Mouse (Mus musculus) neural tube, embryonic 12.5 days (tissue): ENCODE results near the gene Sdha. TPM values are rescaled to one million over a fixed set of nuclear protein-coding genes. Genes with fewer than 3 reads are reported as not detected.

Experiments
- ATAC-seq: fragments of 200-750 bp; cut with Nextera tagmentation; 2 replicates; pipeline ENCODE4 v1.8.0; 2017; ENCODE audit warnings: low read depth, mild to moderate bottlenecking, moderate TSS enrichment, moderate library complexity; ENCODE audit not compliant: low FRiP score
- H3K27ac ChIP-seq: fragments of 300-500 bp; sonication (generic); 2 replicates; pipeline ENCODE4 v1.5.1; 2016
- H3K27me3 ChIP-seq: fragments of 300-500 bp; sonication (generic); replicated peaks from 2 replicates; pipeline ENCODE4 v1.6.1; 2016; ENCODE audit warnings: mild to moderate bottlenecking
- H3K36me3 ChIP-seq: fragments of 300-500 bp; sonication (generic); 2 replicates; pipeline ENCODE4 v1.6.1; 2016; ENCODE audit warnings: mild to moderate bottlenecking
- H3K4me1 ChIP-seq: fragments of 300-500 bp; sonication (generic); 2 replicates; pipeline ENCODE4 v1.6.1; 2016
- H3K4me2 ChIP-seq: fragments of 300-500 bp; sonication (generic); replicated peaks from 2 replicates; pipeline ENCODE4 v1.6.1; 2016; ENCODE audit warnings: mild to moderate bottlenecking
- H3K4me3 ChIP-seq: fragments of 300-500 bp; sonication (generic); 2 replicates; pipeline ENCODE4 v1.5.1; 2016
- H3K9ac ChIP-seq: fragments of 300-500 bp; sonication (generic); 2 replicates; pipeline ENCODE4 v1.6.1; 2016; ENCODE audit warnings: mild to moderate bottlenecking
- H3K9me3 ChIP-seq: fragments of 300-500 bp; sonication (generic); 2 replicates; pipeline ENCODE4 v1.6.1; 2016; ENCODE audit warnings: mild to moderate bottlenecking
- WGBS: fragments of 180-500 bp; shearing (Covaris S2); methylation state at CpG from one replicate; pipeline ENCODE4 v1.1.7; 2016; 5-methylcytosine and 5-hydroxymethylcytosine counted together
- polyA plus RNA-seq: library from polyadenylated mRNA; unstranded; fragments of >200 nt; fragmentation: Nextera tagmentation; extraction: Ambion mirVana; gene quantifications from 2 replicates; pipeline ENCODE4 v1.2.1, GENCODE M21; 2016

The Sdha gene
- polyA plus RNA-seq, result 206 and 209 TPM in 2 replicates

DNA sequence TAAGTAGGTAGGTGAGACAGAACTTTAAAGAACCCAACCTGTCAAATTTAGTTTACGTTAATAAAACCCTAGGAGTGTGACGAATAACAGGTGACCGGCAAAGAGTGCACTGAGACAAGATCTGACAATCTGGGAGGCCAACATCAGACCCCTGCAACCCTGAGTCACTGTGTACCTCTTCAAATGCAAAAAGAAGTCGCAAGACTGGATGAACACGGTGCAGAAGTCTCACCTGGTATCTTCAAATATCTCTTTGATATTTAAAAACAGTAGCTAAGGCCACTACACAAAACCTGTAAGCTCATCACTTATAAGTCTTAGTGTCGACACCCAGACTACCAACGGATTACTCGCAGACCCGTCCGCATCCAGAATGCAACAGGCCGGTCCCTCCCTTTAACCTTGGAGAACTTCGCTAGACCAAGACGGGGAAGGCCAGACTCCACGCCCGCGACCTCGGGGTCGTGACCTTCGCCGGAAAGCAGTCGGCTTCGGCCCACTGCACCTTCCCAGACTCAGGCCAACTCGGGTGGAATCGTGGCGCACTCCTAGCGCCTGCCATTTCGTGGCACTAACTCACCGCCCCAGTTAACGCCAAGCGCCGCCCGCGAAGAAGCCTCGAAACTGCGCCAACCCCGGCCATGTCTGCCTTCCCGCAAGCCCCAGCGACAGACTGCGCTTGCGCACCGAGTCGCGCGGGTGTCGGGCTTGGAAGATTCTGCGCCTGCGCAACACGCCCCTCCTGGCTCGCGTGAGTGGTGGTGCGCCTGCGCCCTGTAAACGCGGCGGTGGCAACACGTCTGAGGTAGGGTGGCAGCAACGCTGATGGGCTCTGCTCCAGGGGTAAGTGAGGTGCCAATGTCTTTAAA, at the start of gene Sdha, which contains the start of gene Ccdc127:
Gene Sdha, minus strand, starts transcription at position 715 of the 869 bp plus-strand sequence.
Gene Ccdc127, plus strand, starts transcription at position 744 of the 869 bp plus-strand sequence.
- no peaks in the 10 kb centered on the region for H3K9me3 ChIP-seq
- WGBS, result 2% methylated on average over 57 of the region's 57 CpGs
- H3K4me2 ChIP-seq, result peak within 1 kb of the TSS; percentile 63
- H3K4me1 ChIP-seq, result peaks cover 14% of the 10 kb centered on the region
- H3K27me3 ChIP-seq, result no peaks in the 10 kb centered on the region
- peak within 1 kb of the TSS; percentile 75 for H3K4me3 ChIP-seq
- no peak within 1 kb of the TSS for H3K27ac ChIP-seq
- H3K36me3 ChIP-seq, result peaks cover 14% of the 10 kb centered on the region
- peak within 1 kb of the TSS; percentile 80 for H3K9ac ChIP-seq
- peak; percentile 98 for ATAC-seq

DNA sequence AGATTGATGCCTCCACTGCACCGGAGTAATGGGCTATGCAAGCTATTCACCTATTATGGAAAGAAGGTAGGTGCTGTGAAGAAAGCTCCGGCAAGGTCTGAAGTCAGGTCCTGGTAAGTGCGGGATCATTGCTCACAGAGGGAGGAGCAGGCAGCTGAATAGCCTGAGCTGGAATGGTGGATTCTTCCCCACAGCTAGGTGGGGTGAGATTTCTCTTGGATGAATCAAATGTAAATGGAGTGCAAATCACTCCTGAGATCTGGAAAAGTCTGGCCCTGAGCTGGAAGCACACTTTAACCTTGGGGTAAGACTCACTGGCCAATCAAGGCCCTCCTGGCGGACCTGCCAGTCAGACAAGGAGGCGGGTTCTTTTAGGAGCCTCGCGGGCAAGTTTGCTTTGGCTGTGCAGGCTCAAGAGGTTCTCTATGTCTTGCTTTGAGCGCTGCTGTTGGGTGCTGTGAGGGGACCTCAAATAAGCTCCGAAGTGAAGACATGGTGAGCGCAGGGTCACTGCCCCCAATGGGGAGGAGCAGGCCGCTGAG, 49.3 kb upstream of the Sdha start, which contains the start of gene Ftl1-ps1:
Gene Ftl1-ps1, plus strand, starts transcription at position 397 of the 542 bp plus-strand sequence.
- Histone ChIP-seq H3K4me3 (no peak within 1 kb of the TSS), H3K9ac (no peak within 1 kb of the TSS), H3K36me3 (no peaks in the 10 kb centered on the region), H3K27ac (no peak within 1 kb of the TSS), H3K4me2 (peak within 1 kb of the TSS; percentile 38), H3K9me3 (no peaks in the 10 kb centered on the region), H3K27me3 (no peaks in the 10 kb centered on the region), H3K4me1 (no peaks in the 10 kb centered on the region)
- ATAC-seq, result no peak
- WGBS, result 11% methylated on average over 11 of the region's 11 CpGs

DNA sequence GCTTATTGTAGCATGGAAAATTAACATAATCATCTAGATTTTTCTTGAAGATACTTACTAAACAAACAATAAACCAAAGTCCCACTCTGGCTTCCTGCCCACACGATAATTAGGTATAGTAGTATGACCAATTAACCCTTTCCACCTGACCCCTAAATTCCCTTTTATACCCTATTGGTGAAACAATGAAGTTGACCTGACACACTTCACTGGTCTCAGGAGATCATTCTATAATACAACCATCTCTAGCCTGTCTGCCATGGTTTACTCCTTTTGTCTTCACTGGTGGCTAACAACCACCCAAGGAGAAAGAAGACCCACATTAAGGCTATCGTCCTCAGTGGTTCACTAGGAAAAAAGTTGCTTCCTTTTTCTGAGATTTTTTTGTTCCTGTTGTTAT, 41.1 kb upstream of the Sdha start:
- H3K4me2 ChIP-seq, result no peak overlapping the region
- ATAC-seq, result peak; percentile 42; the same call in 1 of the 2 replicates
- H3K27me3 ChIP-seq, result no peaks in the 10 kb centered on the region
- no peaks in the 10 kb centered on the region for H3K36me3 ChIP-seq
- no peaks in the 10 kb centered on the region for H3K9me3 ChIP-seq
- no peak overlapping the region for H3K27ac ChIP-seq
- H3K4me1 ChIP-seq, result no peaks in the 10 kb centered on the region
- no peak overlapping the region for H3K4me3 ChIP-seq
- H3K9ac ChIP-seq, result no peak overlapping the region
- 80% methylated on average over 2 of the region's 2 CpGs for WGBS

DNA sequence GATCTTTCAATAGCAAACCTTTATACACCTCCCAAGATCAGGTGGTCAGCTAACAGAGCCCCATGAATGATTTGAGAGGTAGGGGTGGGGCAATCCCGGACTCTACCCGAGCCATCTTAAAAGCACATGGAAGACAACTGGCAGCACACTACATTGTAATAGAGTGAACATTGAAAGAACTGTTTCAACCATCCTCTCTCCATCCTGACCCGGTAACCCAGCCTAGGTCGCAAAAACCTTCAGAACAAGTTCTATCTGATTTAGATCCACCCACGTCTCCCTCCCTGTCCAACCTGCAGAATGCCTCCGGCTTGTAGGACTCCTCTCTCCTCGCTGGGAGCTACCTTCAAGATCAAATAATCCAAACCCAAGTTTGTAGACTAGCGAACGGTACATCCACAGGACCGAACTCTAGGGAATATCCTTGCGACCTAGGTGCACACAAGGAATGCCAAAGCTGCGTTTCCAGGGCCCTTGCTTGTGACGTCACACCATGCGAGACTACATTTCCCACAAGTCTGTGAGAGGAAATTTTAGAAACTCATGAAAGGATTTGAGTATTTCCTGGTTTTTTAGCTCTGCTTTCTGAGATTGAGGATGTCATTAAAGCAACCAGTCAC, 40.4 kb upstream of the Sdha start, which contains the start of gene Zfp72:
Gene Zfp72, minus strand, starts transcription at position 466 of the 620 bp plus-strand sequence.
- H3K9me3 ChIP-seq, result no peaks in the 10 kb centered on the region
- no peaks in the 10 kb centered on the region for H3K4me1 ChIP-seq
- H3K27ac ChIP-seq, result no peak within 1 kb of the TSS
- peak within 1 kb of the TSS; percentile 42 for H3K9ac ChIP-seq
- WGBS, result under 1% methylated on average over 14 of the region's 14 CpGs
- H3K4me3 ChIP-seq, result peak within 1 kb of the TSS; percentile 58
- H3K27me3 ChIP-seq, result no peaks in the 10 kb centered on the region
- peak; percentile 94 for ATAC-seq
- H3K36me3 ChIP-seq, result no peaks in the 10 kb centered on the region
- H3K4me2 ChIP-seq, result peak within 1 kb of the TSS; percentile 57

DNA sequence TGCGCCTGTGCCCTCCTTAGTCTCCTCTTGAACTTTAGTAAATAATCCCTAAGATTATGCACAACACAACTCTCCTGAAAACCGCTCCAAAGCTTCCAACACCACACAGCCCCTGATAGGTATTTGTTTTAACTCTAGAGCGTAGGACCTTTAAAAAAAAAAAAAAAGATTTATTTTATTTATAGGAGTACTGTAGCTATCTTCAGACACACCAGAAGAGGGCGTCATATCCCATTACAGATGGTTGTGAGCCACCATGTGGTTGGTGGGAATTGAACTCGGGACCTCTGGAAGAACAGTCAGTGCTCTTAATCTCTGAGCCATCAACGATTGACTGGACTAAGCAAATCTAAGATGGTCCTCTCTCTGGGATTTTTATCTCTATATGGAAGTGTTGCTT, 39.6 kb upstream of the Sdha start:
- Histone ChIP-seq H3K27me3 (no peaks in the 10 kb centered on the region), H3K9me3 (no peaks in the 10 kb centered on the region), H3K36me3 (no peaks in the 10 kb centered on the region), H3K4me3 (no peak overlapping the region), H3K4me2 (peak overlapping the region; percentile 57), H3K27ac (no peak overlapping the region), H3K4me1 (no peaks in the 10 kb centered on the region), H3K9ac (no peak overlapping the region)
- ATAC-seq, result 0 out of 2 replicates have a peak, but pooled peaks have one; percentile 6
- 71% methylated on average over 6 of the region's 6 CpGs for WGBS

DNA sequence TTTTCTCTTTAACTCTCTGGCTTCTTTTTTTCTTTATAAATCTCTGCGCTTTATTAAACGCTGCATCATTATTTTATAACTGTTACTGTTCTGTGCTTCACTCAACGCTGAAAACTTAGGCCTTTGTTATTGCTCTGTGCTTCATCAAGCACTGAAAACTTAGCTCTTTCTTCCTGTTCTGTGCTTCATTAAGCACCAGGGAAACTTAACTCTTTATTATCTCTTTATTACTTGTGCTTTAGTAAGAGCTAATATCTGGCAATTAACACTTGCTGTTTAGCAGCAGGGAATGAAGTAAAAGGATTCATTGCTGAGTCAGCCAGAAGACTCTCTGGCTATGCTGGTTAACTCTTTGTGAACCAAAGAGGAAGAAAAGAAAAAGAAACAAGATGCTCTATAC, 32.2 kb upstream of the Sdha start:
- H3K27me3 ChIP-seq, result no peaks in the 10 kb centered on the region
- H3K9ac ChIP-seq, result no peak overlapping the region
- 19% methylated on average over 3 of the region's 3 CpGs for WGBS
- no peaks in the 10 kb centered on the region for H3K9me3 ChIP-seq
- ATAC-seq, result 0 out of 2 replicates have a peak, but pooled peaks have one; percentile 25
- no peak overlapping the region for H3K27ac ChIP-seq
- no peaks in the 10 kb centered on the region for H3K36me3 ChIP-seq
- H3K4me1 ChIP-seq, result 0 out of 2 replicates have a peak, but pooled peaks cover 8% of the 10 kb centered on the region
- no peak overlapping the region for H3K4me3 ChIP-seq
- H3K4me2 ChIP-seq, result no peak overlapping the region

DNA sequence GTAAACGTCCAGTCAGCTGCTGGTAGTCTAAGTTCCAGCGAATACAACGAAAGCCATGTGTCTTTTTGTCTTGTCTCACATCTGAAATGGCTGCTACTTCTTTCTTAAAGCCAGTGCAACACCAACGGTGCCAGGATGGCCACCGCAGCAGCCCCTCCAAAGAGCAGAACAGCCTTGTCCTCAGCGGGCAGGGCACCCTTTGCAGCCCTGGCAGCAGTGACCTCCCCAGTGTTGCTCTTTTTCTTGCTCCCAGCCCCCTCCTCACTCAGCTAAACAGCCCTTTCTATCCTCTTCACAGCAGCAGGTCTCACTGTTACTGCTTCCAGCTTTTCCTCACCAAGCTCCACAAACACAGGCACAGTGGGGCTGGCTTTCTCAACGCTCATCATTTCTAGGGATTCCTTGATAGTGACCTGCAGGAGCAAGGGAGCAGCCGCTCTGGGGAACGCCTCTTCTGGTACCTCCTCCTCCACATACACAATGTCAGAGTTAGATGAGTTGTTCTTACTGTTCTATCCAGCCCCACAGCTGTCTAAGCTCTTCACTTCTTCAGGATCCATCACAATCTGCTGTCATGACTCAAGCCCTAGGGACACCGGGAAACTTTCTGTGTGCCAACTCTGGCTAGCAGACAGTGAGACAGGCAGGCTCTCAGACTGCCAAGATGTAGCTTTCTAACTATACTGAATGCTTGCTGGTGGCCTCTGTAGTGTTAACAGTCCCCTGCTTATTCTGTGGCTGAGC, 31.6 kb upstream of the Sdha start:
- H3K4me1 ChIP-seq, result 0 out of 2 replicates have a peak, but pooled peaks cover 8% of the 10 kb centered on the region
- no peak for ATAC-seq
- H3K36me3 ChIP-seq, result no peaks in the 10 kb centered on the region
- no peaks in the 10 kb centered on the region for H3K9me3 ChIP-seq
- H3K9ac ChIP-seq, result no peak overlapping the region
- 48% methylated on average over 10 of the region's 10 CpGs for WGBS
- H3K4me2 ChIP-seq, result no peak overlapping the region
- H3K27ac ChIP-seq, result no peak overlapping the region
- no peak overlapping the region for H3K4me3 ChIP-seq
- no peaks in the 10 kb centered on the region for H3K27me3 ChIP-seq

DNA sequence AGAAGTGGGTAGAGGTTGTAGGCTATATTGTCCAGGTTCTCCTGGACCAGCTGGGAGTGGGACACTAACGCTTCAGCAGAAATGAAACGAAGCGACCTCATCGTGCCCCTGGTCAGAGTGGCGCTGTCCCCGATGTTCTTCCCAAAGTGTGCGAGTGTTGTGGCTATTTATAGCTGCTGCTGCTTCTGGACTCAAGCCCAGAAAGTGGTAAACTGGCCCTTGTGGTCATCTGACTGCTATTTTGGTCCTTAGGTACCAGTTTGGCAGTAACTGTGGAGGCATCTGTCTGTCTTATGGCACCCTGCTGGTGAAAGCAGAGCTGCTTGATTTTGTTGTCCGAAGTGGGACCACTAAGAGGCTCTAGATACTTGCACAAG, 13.8 kb upstream of the Sdha start, which contains the start of gene Lrrc14b:
Gene Lrrc14b, minus strand, starts transcription at position 147 of the 377 bp plus-strand sequence.
- no peaks in the 10 kb centered on the region for H3K27me3 ChIP-seq
- H3K4me1 ChIP-seq, result no peaks in the 10 kb centered on the region
- H3K36me3 ChIP-seq, result peaks cover 16% of the 10 kb centered on the region
- H3K4me3 ChIP-seq, result no peak within 1 kb of the TSS
- no peak within 1 kb of the TSS for H3K27ac ChIP-seq
- no peak within 1 kb of the TSS for H3K4me2 ChIP-seq
- ATAC-seq, result no peak
- H3K9ac ChIP-seq, result no peak within 1 kb of the TSS
- 91% methylated on average over 8 of the region's 8 CpGs for WGBS
- no peaks in the 10 kb centered on the region for H3K9me3 ChIP-seq

DNA sequence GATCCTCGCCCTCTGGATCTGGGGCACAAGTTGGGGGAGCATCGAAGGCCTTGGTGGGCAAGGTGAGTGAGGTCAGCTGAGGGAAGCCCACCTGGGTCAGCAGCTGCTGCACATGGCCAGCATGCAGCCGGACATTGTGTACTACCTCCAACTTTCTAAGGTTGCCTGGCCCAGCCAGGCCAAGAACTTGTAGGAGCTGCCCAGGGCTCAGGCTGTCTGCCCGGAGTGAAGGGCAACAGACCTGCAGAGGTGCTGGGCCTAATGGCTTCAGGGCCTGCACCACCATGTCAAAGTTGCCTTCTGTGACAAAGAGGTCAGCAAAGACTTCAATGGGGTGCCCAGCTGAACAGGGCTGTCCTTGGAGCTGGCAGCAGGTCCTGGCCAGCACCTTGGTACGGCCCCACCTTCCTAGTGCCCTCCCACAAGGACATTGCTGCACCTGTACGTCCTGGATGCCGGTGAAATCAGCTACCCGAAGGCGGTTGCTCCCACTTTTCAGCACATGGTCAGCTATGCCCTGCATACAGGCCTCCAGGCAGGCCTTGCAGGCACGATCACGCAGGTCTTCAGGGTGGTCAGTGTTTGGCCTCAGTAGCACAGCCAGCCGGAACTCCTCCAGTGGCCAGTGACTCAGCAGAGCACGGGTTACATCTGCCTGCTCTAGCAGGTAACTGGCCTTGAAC, 13.2 kb upstream of the Sdha start:
- Histone ChIP-seq H3K36me3 (peaks cover 21% of the 10 kb centered on the region), H3K4me1 (no peaks in the 10 kb centered on the region), H3K27ac (no peak overlapping the region), H3K4me2 (no peak overlapping the region), H3K9ac (no peak overlapping the region), H3K4me3 (no peak overlapping the region), H3K27me3 (no peaks in the 10 kb centered on the region), H3K9me3 (no peaks in the 10 kb centered on the region)
- WGBS, result 91% methylated on average over 13 of the region's 13 CpGs
- 0 out of 2 replicates have a peak, but pooled peaks have one; percentile 28 for ATAC-seq

DNA sequence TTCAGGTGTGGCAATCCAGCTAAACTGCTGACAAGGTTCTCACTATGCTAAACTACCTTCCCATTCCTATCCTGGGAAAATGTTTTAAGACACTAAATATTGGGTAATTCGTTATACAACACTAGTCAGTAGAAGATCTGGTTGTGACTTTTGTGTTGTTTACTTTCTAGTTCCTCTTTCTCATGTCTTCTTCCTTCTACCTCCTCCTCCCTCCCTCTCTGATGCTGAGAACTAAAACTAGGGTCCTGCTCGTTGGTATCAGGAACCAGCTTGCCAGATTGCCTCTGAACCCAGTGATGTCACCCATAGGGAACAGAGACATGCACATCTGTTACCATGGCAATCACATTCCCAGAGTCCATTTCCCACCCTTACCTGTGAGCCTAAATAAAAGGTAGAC, 12.1 kb upstream of the Sdha start:
- Histone ChIP-seq H3K27me3 (no peaks in the 10 kb centered on the region), H3K9me3 (no peaks in the 10 kb centered on the region), H3K9ac (no peak overlapping the region), H3K27ac (no peak overlapping the region), H3K4me2 (no peak overlapping the region), H3K36me3 (peaks cover 25% of the 10 kb centered on the region), H3K4me1 (no peaks in the 10 kb centered on the region), H3K4me3 (no peak overlapping the region)
- WGBS, result 79% methylated on average over 2 of the region's 2 CpGs
- no peak for ATAC-seq

DNA sequence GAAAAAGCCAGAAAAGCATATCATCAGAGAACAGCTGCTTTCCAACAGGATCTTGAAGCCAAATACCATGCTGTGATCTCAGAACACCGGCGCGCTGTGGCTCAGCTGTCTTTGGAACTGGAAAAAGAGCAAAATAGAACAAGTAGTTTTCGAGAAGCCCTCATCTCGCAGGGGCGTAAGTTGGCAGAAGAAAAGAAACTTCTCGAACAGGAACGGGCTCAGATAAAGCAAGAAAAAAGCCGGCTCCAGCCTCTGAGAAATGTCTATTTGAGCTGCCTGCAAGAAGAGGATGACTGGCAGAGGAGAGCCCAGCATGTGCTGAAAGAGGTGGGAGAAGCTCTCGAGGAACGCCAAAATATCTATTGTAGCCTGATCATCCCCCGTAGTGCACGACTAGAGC, 6.4 kb upstream of the Sdha start:
- no peak overlapping the region for H3K9ac ChIP-seq
- H3K27ac ChIP-seq, result no peak overlapping the region
- H3K4me1 ChIP-seq, result no peaks in the 10 kb centered on the region
- no peak overlapping the region for H3K4me2 ChIP-seq
- ATAC-seq, result no peak
- no peaks in the 10 kb centered on the region for H3K27me3 ChIP-seq
- peaks cover 47% of the 10 kb centered on the region for H3K36me3 ChIP-seq
- no peaks in the 10 kb centered on the region for H3K9me3 ChIP-seq
- no peak overlapping the region for H3K4me3 ChIP-seq
- 97% methylated on average over 13 of the region's 13 CpGs for WGBS
